Mouse (Mus musculus): ENCODE measurements around the gene Gm45808. TPM values are rescaled to one million over a fixed set of nuclear protein-coding genes. Genes with fewer than 3 reads are reported as not detected.
A peak's percentile ranks its signal among the peaks of the same experiment; 100 is the strongest.

The Gm45808 gene
- polyA plus RNA-seq, 1 experiment: not detected

DNA sequence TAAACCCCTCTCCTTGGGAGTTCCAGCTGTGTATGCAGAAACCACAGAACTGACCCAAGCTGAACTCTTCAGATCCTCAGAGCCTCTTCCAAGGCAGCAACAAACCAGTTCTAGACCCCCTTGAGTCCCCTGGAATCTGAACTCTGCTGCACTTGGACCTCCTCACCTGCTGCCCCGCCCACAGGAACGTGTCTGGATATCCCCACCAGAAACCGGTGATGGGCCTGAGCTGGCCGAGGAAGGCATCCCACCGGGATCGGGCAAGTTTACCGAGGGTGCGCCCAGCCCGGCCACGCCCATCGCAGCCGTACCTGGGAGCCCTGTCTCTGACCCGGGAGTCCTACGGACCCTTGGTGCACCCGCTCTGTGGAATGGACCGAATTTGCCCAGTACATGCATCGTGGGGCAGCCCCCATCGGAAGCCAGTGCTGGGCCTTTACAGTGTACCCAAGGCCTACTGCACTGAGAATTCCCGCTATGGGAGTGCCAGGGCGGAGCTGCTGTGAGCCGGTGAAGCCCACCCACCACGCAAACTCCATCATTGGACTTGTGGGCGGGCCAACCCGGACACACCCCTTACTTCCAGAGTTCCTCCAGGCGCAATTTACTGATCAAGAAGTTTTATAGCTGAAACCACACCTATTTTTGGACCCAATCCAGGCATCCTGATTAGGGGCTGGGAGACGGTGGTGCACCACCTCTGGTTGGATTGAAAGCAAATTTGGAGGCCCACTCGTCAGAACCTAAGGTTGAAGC is 66.6 kb downstream of the Gm45808 start:
- H3K79me2 ChIP-seq (ENCODE audit: control insufficient read depth, insufficient read depth): no peaks in the 10 kb centered on the region
- H3K79me3 ChIP-seq (ENCODE audit: low read depth): no peaks in the 10 kb centered on the region
- TF ChIP-seq USF1 (IDR thresholded peaks at IDR 0.05; ENCODE audit: low read depth) (no peak), MYOD1 (IDR thresholded peaks at IDR 0.05; ENCODE audit: control insufficient read depth, insufficient read length, low read depth) (no peak), FOSL1 (IDR thresholded peaks at IDR 0.05; ENCODE audit: insufficient read depth, low read length, poor library complexity, severe bottlenecking) (no peak), CTCF (IDR thresholded peaks at IDR 0.05; ENCODE audit: control insufficient read depth, insufficient read depth, insufficient read length) (no peak), MAX (IDR thresholded peaks at IDR 0.05) (no peak), MYOG (IDR thresholded peaks at IDR 0.05; ENCODE audit: control insufficient read depth, extremely low read depth, insufficient read length) (no peak), CEBPB (IDR thresholded peaks at IDR 0.05; ENCODE audit: low read depth) (no peak)
- H3K27me3 ChIP-seq (ENCODE audit: control insufficient read depth, insufficient read depth, insufficient read length): peaks cover 8% of the 10 kb centered on the region
- H3K36me3 ChIP-seq (ENCODE audit: control insufficient read depth, insufficient read depth): peaks cover 19% of the 10 kb centered on the region
- H3K4me3 ChIP-seq (ENCODE audit: insufficient read depth, poor library complexity, severe bottlenecking): no peak overlapping the region
- no peak overlapping the region for H3ac ChIP-seq (ENCODE audit: control insufficient read depth, insufficient read length, low read depth)

GRCm38 (mm10) chr7:45417962-45418492 is 68.6 kb downstream of the Gm45808 start:
- Histone ChIP-seq H3K79me3 (ENCODE audit: low read depth) (no peaks in the 10 kb centered on the region), H3K27me3 (ENCODE audit: control insufficient read depth, insufficient read depth, insufficient read length) (peaks cover 12% of the 10 kb centered on the region), H3ac (ENCODE audit: control insufficient read depth, insufficient read length, low read depth) (no peak overlapping the region), H3K36me3 (ENCODE audit: control insufficient read depth, insufficient read depth) (peaks cover 10% of the 10 kb centered on the region), H3K4me3 (ENCODE audit: insufficient read depth, poor library complexity, severe bottlenecking) (no peak overlapping the region), H3K79me2 (ENCODE audit: control insufficient read depth, insufficient read depth) (no peaks in the 10 kb centered on the region)
- no peak for TF ChIP-seq CEBPB (IDR thresholded peaks at IDR 0.05; ENCODE audit: low read depth)
- TF ChIP-seq MAX (IDR thresholded peaks at IDR 0.05): no peak
- no peak for TF ChIP-seq CTCF (IDR thresholded peaks at IDR 0.05; ENCODE audit: control insufficient read depth, insufficient read depth, insufficient read length)
- TF ChIP-seq USF1 (IDR thresholded peaks at IDR 0.05; ENCODE audit: low read depth): no peak
- no peak for TF ChIP-seq MYOG (IDR thresholded peaks at IDR 0.05; ENCODE audit: control insufficient read depth, extremely low read depth, insufficient read length)
- TF ChIP-seq FOSL1 (IDR thresholded peaks at IDR 0.05; ENCODE audit: insufficient read depth, low read length, poor library complexity, severe bottlenecking): no peak
- TF ChIP-seq MYOD1 (IDR thresholded peaks at IDR 0.05; ENCODE audit: control insufficient read depth, insufficient read length, low read depth): no peak

Small RNA genes within 50 kb of the gene (microRNA-seq; reads per million reads assigned to microRNA genes)
- gene Gm22133 (ENCODE audit: borderline microRNAs expressed): 0.96 reads per million, percentile 20 among the genes with 10 or more reads in this experiment

Other genes starting within 250 kb of the Gm45808 start
- 0.37 TPM for gene Cd37, start 247.7 kb downstream of the Gm45808 start, polyA plus RNA-seq (2012; fragmentation: generic; extraction: Trizol)
- not detected for gene Slc6a16, start 245.7 kb downstream of the Gm45808 start, polyA plus RNA-seq (2012; fragmentation: generic; extraction: Trizol)
- not detected for gene Slc6a21, start 209.3 kb downstream of the Gm45808 start, polyA plus RNA-seq (2012; fragmentation: generic; extraction: Trizol)
- gene Trpm4, start 153.0 kb downstream of the Gm45808 start, polyA plus RNA-seq (2012; fragmentation: generic; extraction: Trizol): 10.6 TPM
- 0.51 TPM for gene Hrc, start 151.5 kb downstream of the Gm45808 start, polyA plus RNA-seq (2012; fragmentation: generic; extraction: Trizol)
- 4.8 TPM for gene Ppfia3, start 119.8 kb downstream of the Gm45808 start, polyA plus RNA-seq (2012; fragmentation: generic; extraction: Trizol)
- gene Lin7b, start 116.2 kb downstream of the Gm45808 start, polyA plus RNA-seq (2012; fragmentation: generic; extraction: Trizol): 0.94 TPM
- 321 TPM for gene Snrnp70, start 91.1 kb downstream of the Gm45808 start, polyA plus RNA-seq (2012; fragmentation: generic; extraction: Trizol)
- gene Kcna7, start 81.2 kb downstream of the Gm45808 start, polyA plus RNA-seq (2012; fragmentation: generic; extraction: Trizol): 0.01 TPM
- gene Ntf5, start 73.1 kb downstream of the Gm45808 start, polyA plus RNA-seq (2012; fragmentation: generic; extraction: Trizol): 0.92 TPM
- gene Lhb, start 66.0 kb downstream of the Gm45808 start, polyA plus RNA-seq (2012; fragmentation: generic; extraction: Trizol): not detected
- 25.2 TPM for gene Gys1, start 52.0 kb downstream of the Gm45808 start, polyA plus RNA-seq (2012; fragmentation: generic; extraction: Trizol)
- gene Ruvbl2, start 48.7 kb downstream of the Gm45808 start, polyA plus RNA-seq (2012; fragmentation: generic; extraction: Trizol): 179 TPM
- gene Ftl1, start 26.9 kb downstream of the Gm45808 start, polyA plus RNA-seq (2012; fragmentation: generic; extraction: Trizol): 14,288 TPM
- gene Bax, start 19.9 kb downstream of the Gm45808 start, polyA plus RNA-seq (2012; fragmentation: generic; extraction: Trizol): 642 TPM
- not detected for gene Tulp2, start 4.9 kb downstream of the Gm45808 start, polyA plus RNA-seq (2012; fragmentation: generic; extraction: Trizol)
- gene Dhdh, start 2.0 kb upstream of the Gm45808 start, polyA plus RNA-seq (2012; fragmentation: generic; extraction: Trizol): 0.07 TPM
- 115 TPM for gene Nucb1, start 23.6 kb upstream of the Gm45808 start, polyA plus RNA-seq (2012; fragmentation: generic; extraction: Trizol)
- 32.5 TPM for gene Ppp1r15a, start 39.5 kb upstream of the Gm45808 start, polyA plus RNA-seq (2012; fragmentation: generic; extraction: Trizol)
- 0.89 TPM for gene Plekha4, start 39.5 kb upstream of the Gm45808 start, polyA plus RNA-seq (2012; fragmentation: generic; extraction: Trizol)
- gene Hsd17b14, start 68.1 kb upstream of the Gm45808 start, polyA plus RNA-seq (2012; fragmentation: generic; extraction: Trizol): 1.7 TPM
- gene Bcat2, start 83.3 kb upstream of the Gm45808 start, polyA plus RNA-seq (2012; fragmentation: generic; extraction: Trizol): 26.5 TPM
- gene Fgf21, start 128.7 kb upstream of the Gm45808 start, polyA plus RNA-seq (2012; fragmentation: generic; extraction: Trizol): 0.97 TPM
- 0.04 TPM for gene Fut1, start 130.5 kb upstream of the Gm45808 start, polyA plus RNA-seq (2012; fragmentation: generic; extraction: Trizol)
- not detected for gene Izumo1, start 135.0 kb upstream of the Gm45808 start, polyA plus RNA-seq (2012; fragmentation: generic; extraction: Trizol)
- gene Rasip1, start 140.7 kb upstream of the Gm45808 start, polyA plus RNA-seq (2012; fragmentation: generic; extraction: Trizol): not detected
- 0.48 TPM for gene Mamstr, start 153.2 kb upstream of the Gm45808 start, polyA plus RNA-seq (2012; fragmentation: generic; extraction: Trizol)
- gene Fut2, start 179.6 kb upstream of the Gm45808 start, polyA plus RNA-seq (2012; fragmentation: generic; extraction: Trizol): 0.01 TPM
- gene Ntn5, start 197.2 kb upstream of the Gm45808 start, polyA plus RNA-seq (2012; fragmentation: generic; extraction: Trizol): 0.04 TPM
- gene Sec1, start 207.6 kb upstream of the Gm45808 start, polyA plus RNA-seq (2012; fragmentation: generic; extraction: Trizol): 0.18 TPM
- gene Car11, start 213.0 kb upstream of the Gm45808 start, polyA plus RNA-seq (2012; fragmentation: generic; extraction: Trizol): 0.44 TPM
- gene Dbp, start 218.3 kb upstream of the Gm45808 start, polyA plus RNA-seq (2012; fragmentation: generic; extraction: Trizol): 5.6 TPM
- 4,453 TPM for gene Rpl18, start 228.6 kb upstream of the Gm45808 start, polyA plus RNA-seq (2012; fragmentation: generic; extraction: Trizol)
- gene Sphk2, start 231.2 kb upstream of the Gm45808 start, polyA plus RNA-seq (2012; fragmentation: generic; extraction: Trizol): 16.9 TPM
- gene Fam83e, start 234.4 kb upstream of the Gm45808 start, polyA plus RNA-seq (2012; fragmentation: generic; extraction: Trizol): 0.48 TPM
- 0.33 TPM for gene Spaca4, start 239.0 kb upstream of the Gm45808 start, polyA plus RNA-seq (2012; fragmentation: generic; extraction: Trizol)